Mouse (Mus musculus) erythroblast, embryonic 14.5 days (primary cell): ENCODE results near the gene Dydc2.

ENCODE experiments used
- GATA1 ChIP-seq: IDR thresholded peaks from 2 replicates; pipeline ENCODE4 v1.6.1; 2012; ENCODE audit warnings: low read length, inconsistent platforms, mixed read lengths
- TAL1 ChIP-seq: IDR thresholded peaks from 3 replicates; pipeline ENCODE4 v1.6.1; 2012; ENCODE audit warnings: low read length, inconsistent platforms, mixed read lengths

- TF ChIP-seq TAL1 (no peak), GATA1 (no peak)
These were observed 54.2 kb downstream of the Dydc2 start for GRCm38 (mm10) chr14:41014701-41015240.
